Mouse (Mus musculus) midbrain, embryonic 15.5 days (tissue): ENCODE results near the gene Isoc2b. TPM values are rescaled to one million over a fixed set of nuclear protein-coding genes. Genes with fewer than 3 reads are reported as not detected.
"Not testable (repeated sequence)": the region's sequence is repeated elsewhere in the genome, so short reads cannot be mapped to it uniquely, and the experiment has no call there.

ENCODE experiments used
- ATAC-seq: fragments of 200-750 bp; cut with Nextera tagmentation; replicated peaks from 2 replicates; pipeline ENCODE4 v1.8.0; 2017; ENCODE audit warnings: moderate TSS enrichment
- H3K27ac ChIP-seq: fragments of 300-500 bp; sonication (generic); 2 replicates; pipeline ENCODE4 v1.5.1; 2015; ENCODE audit warnings: mild to moderate bottlenecking, inconsistent platforms
- H3K27me3 ChIP-seq: fragments of 300-500 bp; sonication (generic); replicated peaks from 2 replicates; pipeline ENCODE4 v1.6.1; 2015; ENCODE audit warnings: inconsistent platforms
- H3K36me3 ChIP-seq: fragments of 300-500 bp; sonication (generic); replicated peaks from 2 replicates; pipeline ENCODE4 v1.6.1; 2015; ENCODE audit warnings: inconsistent platforms
- H3K4me1 ChIP-seq: fragments of 300-500 bp; sonication (generic); 2 replicates; pipeline ENCODE4 v1.6.1; 2015; ENCODE audit warnings: inconsistent platforms
- H3K4me2 ChIP-seq: fragments of 300-500 bp; sonication (generic); 2 replicates; pipeline ENCODE4 v1.6.1; 2015; ENCODE audit warnings: inconsistent platforms, mild to moderate bottlenecking, moderate library complexity
- H3K4me3 ChIP-seq: fragments of 300-500 bp; sonication (generic); 2 replicates; pipeline ENCODE4 v1.5.1; 2015; ENCODE audit warnings: mild to moderate bottlenecking, inconsistent platforms
- H3K9ac ChIP-seq: fragments of 300-500 bp; sonication (generic); 2 replicates; pipeline ENCODE4 v1.6.1; 2015; ENCODE audit warnings: mild to moderate bottlenecking, inconsistent platforms
- H3K9me3 ChIP-seq: fragments of 300-500 bp; sonication (generic); 2 replicates; pipeline ENCODE4 v1.6.1; 2016; ENCODE audit warnings: inconsistent platforms
- WGBS: fragments of 180-500 bp; shearing (Covaris S2); methylation state at CpG from one replicate; pipeline ENCODE4 v1.1.7; 2015; ENCODE audit warnings: mixed read lengths; 5-methylcytosine and 5-hydroxymethylcytosine counted together
- polyA plus RNA-seq: library from polyadenylated mRNA; unstranded; fragments of >200 nt; fragmentation: Nextera tagmentation; extraction: Ambion mirVana; gene quantifications from 2 replicates; pipeline ENCODE4 v1.2.1, GENCODE M21; 2015

Isoc2b gene
- polyA plus RNA-seq, 1 experiment from 2014 or later: 4.6 TPM

DNA sequence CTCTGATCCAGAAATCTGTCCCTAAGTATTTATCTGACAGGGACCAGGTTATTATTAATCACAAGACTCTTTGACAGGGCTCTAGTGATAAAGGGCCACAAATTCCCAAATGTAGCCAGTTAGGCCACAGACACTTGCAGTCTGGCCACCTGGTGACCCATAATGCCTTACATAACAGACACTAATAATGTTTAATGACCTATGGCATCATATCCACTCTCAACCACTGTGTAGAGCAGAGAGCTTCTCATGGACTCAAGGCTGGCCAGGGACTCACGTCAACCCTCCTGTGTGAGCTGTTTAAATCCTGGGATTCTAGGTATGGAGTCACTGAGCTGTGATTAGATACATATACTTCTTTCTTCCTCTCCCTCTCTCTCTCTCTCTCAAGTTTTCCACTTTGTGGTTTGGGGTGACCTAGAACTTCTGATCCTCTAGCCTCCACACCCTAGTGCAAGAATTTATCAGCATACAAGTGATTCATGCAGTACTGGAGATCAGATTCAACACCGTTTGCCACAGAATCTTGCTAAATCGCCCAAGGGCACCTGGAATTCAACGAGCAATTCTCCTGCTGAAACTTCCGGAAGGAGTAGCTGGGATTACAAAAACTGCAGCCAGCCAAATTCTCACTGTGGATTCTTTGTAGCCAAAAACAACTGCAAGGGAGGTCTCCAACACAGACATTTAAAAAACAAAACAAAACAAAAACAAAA, 5.8 kb downstream of the Isoc2b start:
- Histone ChIP-seq H3K4me1 (peaks cover 13% of the 10 kb centered on the region), H3K36me3 (no peaks in the 10 kb centered on the region), H3K4me2 (no peak overlapping the region), H3K9ac (no peak overlapping the region), H3K27ac (no peak overlapping the region), H3K4me3 (no peak overlapping the region), H3K9me3 (no peaks in the 10 kb centered on the region), H3K27me3 (no peaks in the 10 kb centered on the region)
- WGBS: 82% methylated on average over 5 of the region's 5 CpGs
- ATAC-seq: no peak

DNA sequence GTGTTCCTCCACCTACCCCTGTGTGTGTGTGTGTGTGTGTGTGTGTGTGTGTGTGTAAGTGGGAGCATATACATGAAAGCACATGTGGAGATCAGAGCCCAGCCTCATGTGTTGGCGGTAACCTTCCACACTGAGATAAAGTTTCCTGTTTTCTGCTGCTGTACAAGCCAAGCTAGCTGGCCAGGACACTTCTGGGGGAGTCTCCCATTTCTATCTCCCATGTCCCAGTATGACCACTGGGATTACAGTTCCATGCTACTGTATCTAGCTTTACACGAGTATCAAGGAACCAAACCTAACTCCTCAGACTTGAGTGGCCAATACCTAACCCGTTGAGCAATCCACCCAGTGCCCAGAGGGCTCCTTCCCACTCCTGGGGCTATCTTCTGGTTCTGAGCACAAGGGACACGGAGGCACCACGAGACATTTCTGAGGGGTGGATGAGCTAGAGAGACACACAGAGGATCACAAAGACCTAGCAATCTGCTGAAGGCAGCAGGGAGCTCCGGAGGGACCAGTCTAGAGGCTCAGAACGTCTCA, 6.4 kb downstream of the Isoc2b start:
- no peak overlapping the region for H3K4me2 ChIP-seq
- no peak overlapping the region for H3K27ac ChIP-seq
- no peak overlapping the region for H3K9ac ChIP-seq
- peaks cover 13% of the 10 kb centered on the region for H3K4me1 ChIP-seq
- no peak for ATAC-seq
- no peaks in the 10 kb centered on the region for H3K36me3 ChIP-seq
- H3K9me3 ChIP-seq: no peaks in the 10 kb centered on the region
- WGBS: 81% methylated on average over 7 of the region's 7 CpGs
- no peak overlapping the region for H3K4me3 ChIP-seq
- no peaks in the 10 kb centered on the region for H3K27me3 ChIP-seq

DNA sequence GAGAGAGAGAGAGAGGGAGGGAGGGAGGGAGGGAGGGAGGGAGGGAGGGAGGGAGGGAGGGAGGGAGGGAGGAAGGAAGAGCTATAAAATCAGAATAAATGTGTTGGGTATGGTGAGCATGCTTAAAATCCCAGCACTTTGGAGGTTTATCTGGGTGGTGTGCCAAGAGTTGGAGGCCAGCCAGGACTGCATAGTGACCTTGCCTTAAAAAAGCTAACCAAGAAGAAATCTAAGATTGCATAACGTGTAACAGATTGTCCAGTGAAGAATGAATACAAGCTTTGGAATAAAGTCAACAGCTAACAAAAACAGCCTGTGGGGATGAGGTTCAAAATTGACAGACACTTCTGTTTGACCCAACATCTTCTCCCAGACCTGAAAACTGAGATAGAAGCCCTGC, 7.0 kb downstream of the Isoc2b start:
- ATAC-seq: no peak
- peaks cover 13% of the 10 kb centered on the region for H3K4me1 ChIP-seq
- no peak overlapping the region for H3K4me2 ChIP-seq
- H3K27ac ChIP-seq: no peak overlapping the region
- no peaks in the 10 kb centered on the region for H3K9me3 ChIP-seq
- WGBS: 56% methylated on average over 1 of the region's 1 CpGs
- no peak overlapping the region for H3K9ac ChIP-seq
- no peaks in the 10 kb centered on the region for H3K36me3 ChIP-seq
- H3K27me3 ChIP-seq: no peaks in the 10 kb centered on the region
- H3K4me3 ChIP-seq: no peak overlapping the region

DNA sequence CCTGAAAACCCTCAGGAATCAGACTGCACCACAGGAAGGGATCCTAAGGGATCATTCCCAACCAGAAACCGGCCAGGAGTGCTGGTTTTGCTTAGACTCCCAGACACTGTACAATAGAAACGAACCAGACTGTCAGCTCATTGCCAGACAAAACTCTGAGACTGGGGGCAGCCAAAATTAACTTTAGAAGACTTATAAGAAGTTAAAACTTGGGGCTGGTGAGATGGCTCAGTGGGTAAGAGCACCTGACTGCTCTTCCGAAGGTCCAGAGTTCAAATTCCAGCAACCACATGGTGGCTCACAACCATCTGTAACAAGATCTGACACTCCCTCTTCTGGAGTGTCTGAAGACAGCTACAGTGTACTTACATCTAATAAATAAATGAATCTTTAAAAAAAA, 9.1 kb downstream of the Isoc2b start:
- H3K4me3 ChIP-seq, H3K27ac ChIP-seq, H3K36me3 ChIP-seq, H3K4me1 ChIP-seq, ATAC-seq, H3K27me3 ChIP-seq, H3K4me2 ChIP-seq, H3K9ac ChIP-seq, H3K9me3 ChIP-seq: not testable (repeated sequence)
- WGBS: 71% methylated on average over 3 of the region's 3 CpGs

DNA sequence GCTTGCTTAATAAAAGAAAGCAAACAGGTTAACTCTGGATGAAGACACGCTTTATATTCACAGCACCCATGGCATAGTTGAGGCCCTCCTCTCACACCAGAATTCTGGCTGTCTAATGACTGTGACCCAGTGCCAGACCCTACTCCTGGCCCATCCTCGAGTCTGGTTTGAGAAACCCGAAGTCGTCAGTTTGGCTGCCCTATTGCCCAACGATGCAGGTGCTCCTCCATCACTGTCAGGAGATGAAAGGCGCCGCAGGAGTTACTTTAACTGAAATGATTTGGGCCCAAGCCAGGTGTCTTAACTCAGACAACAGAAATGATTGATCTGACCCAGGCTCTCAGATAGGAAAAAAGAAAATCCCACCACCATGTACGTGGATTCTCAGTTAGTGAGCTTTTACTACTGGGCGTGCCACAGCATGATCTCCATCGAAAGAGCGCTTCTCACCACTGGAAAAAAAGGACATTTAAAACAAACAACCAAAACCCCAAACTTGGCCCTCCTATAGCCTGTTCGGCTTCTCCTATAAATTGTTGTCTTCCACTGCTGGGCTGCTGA, 10.6 kb downstream of the Isoc2b start:
- 86% methylated on average over 12 of the region's 12 CpGs for WGBS
- H3K9ac ChIP-seq: no peak overlapping the region
- H3K9me3 ChIP-seq: no peaks in the 10 kb centered on the region
- no peak overlapping the region for H3K4me3 ChIP-seq
- H3K36me3 ChIP-seq: no peaks in the 10 kb centered on the region
- H3K4me2 ChIP-seq: no peak overlapping the region
- no peaks in the 10 kb centered on the region for H3K4me1 ChIP-seq
- H3K27ac ChIP-seq: no peak overlapping the region
- H3K27me3 ChIP-seq: no peaks in the 10 kb centered on the region
- ATAC-seq: no peak

- H3K9me3 ChIP-seq: no peaks in the 10 kb centered on the region
- H3K27me3 ChIP-seq: no peaks in the 10 kb centered on the region
- H3K4me2 ChIP-seq: no peak overlapping the region
- ATAC-seq: no peak
- no peak overlapping the region for H3K27ac ChIP-seq
- H3K4me3 ChIP-seq: no peak overlapping the region
- no peak overlapping the region for H3K9ac ChIP-seq
- WGBS: 68% methylated on average over 7 of the region's 7 CpGs
- no peaks in the 10 kb centered on the region for H3K36me3 ChIP-seq
- no peaks in the 10 kb centered on the region for H3K4me1 ChIP-seq
Observed at GRCm38 (mm10) chr7:4857321-4857720, 12.7 kb downstream of the Isoc2b start.

GRCm38 (mm10) chr7:4856508-4856907, 13.6 kb downstream of the Isoc2b start:
- no peak overlapping the region for H3K4me2 ChIP-seq
- no peak for ATAC-seq
- H3K9me3 ChIP-seq: no peaks in the 10 kb centered on the region
- WGBS: 87% methylated on average over 9 of the region's 9 CpGs
- H3K27ac ChIP-seq: no peak overlapping the region
- no peaks in the 10 kb centered on the region for H3K4me1 ChIP-seq
- H3K27me3 ChIP-seq: no peaks in the 10 kb centered on the region
- no peaks in the 10 kb centered on the region for H3K36me3 ChIP-seq
- no peak overlapping the region for H3K9ac ChIP-seq
- no peak overlapping the region for H3K4me3 ChIP-seq

- H3K4me1 ChIP-seq: no peaks in the 10 kb centered on the region
- H3K4me2 ChIP-seq: no peak overlapping the region
- no peaks in the 10 kb centered on the region for H3K36me3 ChIP-seq
- H3K27ac ChIP-seq: no peak overlapping the region
- no peak for ATAC-seq
- H3K4me3 ChIP-seq: no peak overlapping the region
- H3K27me3 ChIP-seq: no peaks in the 10 kb centered on the region
- no peak overlapping the region for H3K9ac ChIP-seq
- no peaks in the 10 kb centered on the region for H3K9me3 ChIP-seq
- 81% methylated on average over 3 of the region's 3 CpGs for WGBS
Observed at GRCm38 (mm10) chr7:4853613-4854012, 16.4 kb downstream of the Isoc2b start.

GRCm38 (mm10) chr7:4851315-4851688, 18.8 kb downstream of the Isoc2b start:
- H3K4me3 ChIP-seq: no peak overlapping the region
- H3K27me3 ChIP-seq: no peaks in the 10 kb centered on the region
- ATAC-seq: no peak
- WGBS: 71% methylated on average over 8 of the region's 8 CpGs
- no peaks in the 10 kb centered on the region for H3K36me3 ChIP-seq
- H3K9me3 ChIP-seq: no peaks in the 10 kb centered on the region
- H3K4me1 ChIP-seq: no peaks in the 10 kb centered on the region
- no peak overlapping the region for H3K9ac ChIP-seq
- H3K4me2 ChIP-seq: no peak overlapping the region
- H3K27ac ChIP-seq: no peak overlapping the region

- H3K9ac ChIP-seq: no peak overlapping the region
- no peak overlapping the region for H3K27ac ChIP-seq
- no peaks in the 10 kb centered on the region for H3K4me1 ChIP-seq
- H3K4me2 ChIP-seq: no peak overlapping the region
- ATAC-seq: no peak
- no peaks in the 10 kb centered on the region for H3K9me3 ChIP-seq
- H3K4me3 ChIP-seq: no peak overlapping the region
- H3K36me3 ChIP-seq: no peaks in the 10 kb centered on the region
- WGBS: 77% methylated on average over 11 of the region's 11 CpGs
- H3K27me3 ChIP-seq: no peaks in the 10 kb centered on the region
Observed at GRCm38 (mm10) chr7:4850621-4851314, 19.3 kb downstream of the Isoc2b start.

- no peak overlapping the region for H3K4me2 ChIP-seq
- no peaks in the 10 kb centered on the region for H3K9me3 ChIP-seq
- no peak overlapping the region for H3K9ac ChIP-seq
- WGBS: 54% methylated on average over 9 of the region's 9 CpGs
- no peak for ATAC-seq
- H3K4me1 ChIP-seq: no peaks in the 10 kb centered on the region; the same call in 1 of the 2 replicates
- no peaks in the 10 kb centered on the region for H3K27me3 ChIP-seq
- no peak overlapping the region for H3K27ac ChIP-seq
- H3K36me3 ChIP-seq: no peaks in the 10 kb centered on the region
- H3K4me3 ChIP-seq: no peak overlapping the region
Observed at GRCm38 (mm10) chr7:4849372-4849771, 20.7 kb downstream of the Isoc2b start.

- peak overlapping the region; percentile 81 for H3K4me3 ChIP-seq
- no peaks in the 10 kb centered on the region for H3K36me3 ChIP-seq
- peak overlapping the region; percentile 85 for H3K4me2 ChIP-seq
- no peaks in the 10 kb centered on the region for H3K27me3 ChIP-seq
- peaks cover 29% of the 10 kb centered on the region for H3K4me1 ChIP-seq
- no peaks in the 10 kb centered on the region for H3K9me3 ChIP-seq
- ATAC-seq: peak; percentile 86
- H3K9ac ChIP-seq: peak overlapping the region; percentile 76
- WGBS: under 1% methylated on average over 13 of the region's 13 CpGs
- H3K27ac ChIP-seq: peak overlapping the region; percentile 90
Observed at GRCm38 (mm10) chr7:4844917-4845309, 25.1 kb downstream of the Isoc2b start.
